Mouse (Mus musculus): Measurements from ENCODE around the gene Ttc30a2. TPM values are rescaled to one million over a fixed set of nuclear protein-coding genes. Genes with fewer than 3 reads are reported as not detected.
A peak's percentile ranks its signal among the peaks of the same experiment; 100 is the strongest.

The Ttc30a2 gene
- polyA plus RNA-seq, 1 experiment from 2014 or later, result 0.96 TPM

DNA sequence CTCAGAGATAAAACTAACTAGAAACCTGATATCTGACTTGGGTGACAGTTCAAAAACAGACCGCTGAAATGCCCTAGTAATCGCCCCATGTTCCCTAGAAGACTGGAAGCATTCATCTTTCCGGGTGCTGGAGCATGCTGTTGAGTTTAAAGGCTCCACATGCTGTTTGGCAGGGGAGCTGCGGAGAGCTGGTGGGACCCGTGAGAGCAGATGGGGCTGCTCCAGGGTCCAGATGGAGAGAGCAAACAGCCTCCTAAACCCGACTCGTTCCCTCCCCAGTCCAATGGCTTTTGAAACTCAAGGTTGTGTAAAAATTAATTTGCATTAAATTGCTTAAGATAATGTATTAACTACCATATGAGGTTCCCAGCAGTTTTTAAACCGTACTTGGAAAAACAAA lies 20.7 kb upstream of the Ttc30a2 start:
- H3K4me1 ChIP-seq (ENCODE audit: control insufficient read depth, insufficient read depth, low read length), result no peaks in the 10 kb centered on the region; the same call in 1 of the 2 replicates
- DNase-seq (ENCODE audit: low spot score, missing footprints), result no peak
- 66% methylated on average over 8 of the region's 8 CpGs for WGBS

DNA sequence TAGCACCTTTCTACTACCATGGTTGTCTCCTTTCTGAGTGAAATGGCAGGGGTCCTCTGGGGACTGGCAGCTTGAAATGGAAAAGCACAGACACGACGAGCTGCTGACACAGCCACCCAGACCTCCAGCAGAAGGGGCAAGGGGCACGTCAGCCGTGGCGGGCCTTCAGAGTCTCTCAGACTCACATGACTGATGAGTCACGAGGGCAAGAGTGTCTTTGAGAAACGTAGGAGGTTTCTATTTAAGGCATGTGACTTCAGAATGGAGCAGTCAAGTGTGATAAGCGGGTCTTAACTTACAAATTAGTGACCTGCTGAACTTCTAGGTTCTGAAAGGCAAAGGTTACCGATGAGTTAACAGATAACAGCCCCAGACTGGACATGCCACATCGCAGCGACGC lies 19.8 kb upstream of the Ttc30a2 start:
- WGBS, result 70% methylated on average over 12 of the region's 12 CpGs
- H3K4me1 ChIP-seq (ENCODE audit: control insufficient read depth, insufficient read depth, low read length), result no peaks in the 10 kb centered on the region; the same call in 1 of the 2 replicates
- H3K9me3 ChIP-seq (ENCODE audit: control insufficient read depth, low read length), result no peaks in the 10 kb centered on the region
- H3K4me2 ChIP-seq, result no peak overlapping the region
- H3K27ac ChIP-seq (ENCODE audit: low read depth, low read length), result no peak overlapping the region
- H3K36me3 ChIP-seq (ENCODE audit: control insufficient read depth, insufficient read depth, low read length), result no peaks in the 10 kb centered on the region
- no peaks in the 10 kb centered on the region for H3K27me3 ChIP-seq (ENCODE audit: control insufficient read depth, insufficient read depth, low read length)
- H3K9ac ChIP-seq (ENCODE audit: low read length), result no peak overlapping the region
- DNase-seq (ENCODE audit: low spot score, missing footprints) (no peak), ATAC-seq (ENCODE audit: low FRiP score) (no peak)
- H3K4me3 ChIP-seq (ENCODE audit: low read depth, low read length), result no peak overlapping the region

More for the DNA sequence above, 20.7 kb upstream of the Ttc30a2 start:
- Histone ChIP-seq H3K27me3 (ENCODE audit: control insufficient read depth, insufficient read depth, low read length) (no peaks in the 10 kb centered on the region), H3K36me3 (ENCODE audit: control insufficient read depth, insufficient read depth, low read length) (no peaks in the 10 kb centered on the region), H3K9me3 (ENCODE audit: control insufficient read depth, low read length) (no peaks in the 10 kb centered on the region), H3K9ac (ENCODE audit: low read length) (no peak overlapping the region), H3K27ac (ENCODE audit: low read depth, low read length) (no peak overlapping the region), H3K4me2 (no peak overlapping the region), H3K4me3 (ENCODE audit: low read depth, low read length) (no peak overlapping the region)
- no peak for ATAC-seq (ENCODE audit: low FRiP score)

DNA sequence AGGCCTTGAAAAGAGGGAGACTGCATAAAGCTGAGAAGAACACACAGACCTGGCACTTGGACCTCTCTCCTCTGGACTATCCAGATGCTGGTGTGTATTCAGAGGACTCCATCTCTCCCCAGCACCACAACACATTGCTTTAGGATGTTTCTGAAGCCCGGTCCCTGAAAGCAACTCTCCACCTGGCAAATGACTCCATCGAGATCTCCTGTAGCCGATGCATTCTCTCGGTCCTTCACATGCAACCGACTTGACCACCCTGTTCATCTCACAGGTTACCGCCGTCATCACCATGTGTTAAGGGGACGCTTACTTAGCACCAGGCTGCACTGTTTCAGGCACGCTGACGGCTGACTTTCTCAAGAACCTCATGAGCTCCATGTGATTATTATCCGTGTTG lies 16.9 kb upstream of the Ttc30a2 start:
- DNase-seq (ENCODE audit: low spot score, missing footprints) (no peak), ATAC-seq (ENCODE audit: low FRiP score) (no peak)
- Histone ChIP-seq H3K4me2 (no peak overlapping the region), H3K4me1 (ENCODE audit: control insufficient read depth, insufficient read depth, low read length) (no peaks in the 10 kb centered on the region; the same call in 1 of the 2 replicates), H3K9me3 (ENCODE audit: control insufficient read depth, low read length) (no peaks in the 10 kb centered on the region), H3K27me3 (ENCODE audit: control insufficient read depth, insufficient read depth, low read length) (no peaks in the 10 kb centered on the region), H3K4me3 (ENCODE audit: low read depth, low read length) (no peak overlapping the region), H3K27ac (ENCODE audit: low read depth, low read length) (no peak overlapping the region), H3K36me3 (ENCODE audit: control insufficient read depth, insufficient read depth, low read length) (no peaks in the 10 kb centered on the region), H3K9ac (ENCODE audit: low read length) (no peak overlapping the region)
- 94% methylated on average over 11 of the region's 11 CpGs for WGBS

DNA sequence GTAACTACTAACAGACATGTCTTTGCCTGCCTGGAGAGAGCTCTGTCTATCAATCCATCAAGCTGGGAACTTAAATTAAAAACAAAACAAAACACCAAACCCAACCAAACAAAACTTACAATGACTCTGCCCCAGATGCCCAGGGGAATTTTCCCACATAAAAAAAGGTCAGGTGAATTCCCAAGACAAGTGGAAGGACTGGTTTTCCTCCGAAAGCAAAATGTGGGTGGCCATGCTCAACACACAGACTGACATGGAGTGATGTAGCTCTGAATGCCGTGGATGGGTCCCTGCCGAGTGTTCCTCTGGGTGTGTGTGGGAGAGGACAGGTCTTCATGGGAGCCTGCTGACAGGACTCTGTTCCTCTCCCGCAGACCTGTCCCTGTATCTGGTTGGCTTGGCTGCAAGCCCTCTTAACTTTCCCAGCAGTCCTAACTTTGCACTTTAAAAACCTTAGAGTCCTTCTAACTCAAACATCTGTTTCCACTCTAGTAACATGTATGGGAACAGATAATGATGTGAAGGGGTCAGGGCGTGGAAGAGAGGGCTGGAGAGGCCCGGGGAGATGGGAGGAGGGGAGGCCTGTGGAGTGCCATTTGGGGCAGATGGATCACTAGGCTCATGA lies 13.7 kb upstream of the Ttc30a2 start:
- Histone ChIP-seq H3K4me1 (ENCODE audit: control insufficient read depth, insufficient read depth, low read length) (no peaks in the 10 kb centered on the region), H3K9ac (ENCODE audit: low read length) (no peak overlapping the region), H3K4me2 (no peak overlapping the region), H3K27ac (ENCODE audit: low read depth, low read length) (no peak overlapping the region), H3K4me3 (ENCODE audit: low read depth, low read length) (no peak overlapping the region), H3K9me3 (ENCODE audit: control insufficient read depth, low read length) (no peaks in the 10 kb centered on the region), H3K27me3 (ENCODE audit: control insufficient read depth, insufficient read depth, low read length) (no peaks in the 10 kb centered on the region), H3K36me3 (ENCODE audit: control insufficient read depth, insufficient read depth, low read length) (no peaks in the 10 kb centered on the region)
- no peak for ATAC-seq (ENCODE audit: low FRiP score)
- DNase-seq (ENCODE audit: low spot score, missing footprints), result peak; percentile 68
- 65% methylated on average over 6 of the region's 6 CpGs for WGBS

DNA sequence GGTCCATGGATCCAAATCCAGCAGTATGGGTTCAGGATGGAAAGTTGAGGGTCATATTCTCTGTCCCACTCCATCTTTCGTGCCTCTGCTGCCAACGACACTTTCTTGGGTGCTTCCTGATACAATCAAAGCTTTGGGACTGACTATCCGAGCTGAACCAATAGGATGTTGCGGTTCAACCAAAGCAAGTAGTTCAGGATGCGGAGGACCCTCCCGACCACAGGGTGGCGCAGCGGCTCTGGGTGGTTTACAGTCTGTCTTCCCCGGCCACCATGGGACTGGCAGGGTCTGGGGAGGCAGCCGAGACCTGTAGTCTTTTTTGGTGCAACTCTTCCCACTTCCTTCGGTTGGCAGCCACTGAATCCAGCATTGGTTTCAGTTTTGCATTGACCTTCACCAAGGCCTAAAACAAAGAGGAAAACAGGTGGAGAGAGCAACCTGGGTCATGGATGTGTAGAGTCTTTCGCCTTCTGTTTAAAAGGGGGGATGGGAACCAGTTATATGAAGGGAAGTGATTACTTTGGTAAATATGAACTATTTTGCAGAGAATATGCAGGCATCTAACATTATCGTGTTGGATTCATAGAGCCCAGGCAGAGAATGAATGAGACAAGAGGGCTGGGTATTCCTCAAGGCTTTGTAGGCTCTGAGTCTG lies 13.0 kb upstream of the Ttc30a2 start:
- WGBS, result 59% methylated on average over 13 of the region's 13 CpGs
- Histone ChIP-seq H3K9ac (ENCODE audit: low read length) (no peak overlapping the region), H3K27me3 (ENCODE audit: control insufficient read depth, insufficient read depth, low read length) (no peaks in the 10 kb centered on the region), H3K9me3 (ENCODE audit: control insufficient read depth, low read length) (no peaks in the 10 kb centered on the region), H3K4me1 (ENCODE audit: control insufficient read depth, insufficient read depth, low read length) (no peaks in the 10 kb centered on the region), H3K4me2 (no peak overlapping the region), H3K27ac (ENCODE audit: low read depth, low read length) (no peak overlapping the region), H3K4me3 (ENCODE audit: low read depth, low read length) (no peak overlapping the region), H3K36me3 (ENCODE audit: control insufficient read depth, insufficient read depth, low read length) (no peaks in the 10 kb centered on the region)
- peak; percentile 94 for DNase-seq (ENCODE audit: low spot score, missing footprints)
- ATAC-seq (ENCODE audit: low FRiP score), result peak; percentile 69; the same call in 1 of the 2 replicates

DNA sequence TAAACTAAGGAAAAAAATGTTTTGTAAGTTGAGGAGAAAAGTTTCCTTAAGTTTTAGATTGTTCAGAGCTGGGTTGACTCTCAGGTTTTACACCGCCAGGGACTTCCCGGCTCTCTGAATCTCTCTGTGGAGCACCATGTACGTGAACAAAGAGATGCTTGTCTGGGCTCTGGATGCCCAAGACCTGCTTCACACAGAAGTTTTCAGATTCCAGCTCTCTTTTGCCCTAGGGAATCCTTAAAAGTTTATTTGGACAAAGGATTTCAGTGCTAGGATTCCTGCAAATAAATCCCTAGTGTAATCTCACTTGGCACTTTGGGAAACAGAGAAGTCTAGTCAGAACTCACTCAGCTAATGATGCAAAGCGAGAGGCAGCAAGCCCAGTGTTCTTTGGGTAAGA lies 11.7 kb upstream of the Ttc30a2 start:
- no peak overlapping the region for H3K4me2 ChIP-seq
- no peaks in the 10 kb centered on the region for H3K36me3 ChIP-seq (ENCODE audit: control insufficient read depth, insufficient read depth, low read length)
- H3K4me1 ChIP-seq (ENCODE audit: control insufficient read depth, insufficient read depth, low read length), result no peaks in the 10 kb centered on the region; the same call in 1 of the 2 replicates
- no peak overlapping the region for H3K4me3 ChIP-seq (ENCODE audit: low read depth, low read length)
- WGBS, result 69% methylated on average over 4 of the region's 4 CpGs
- ATAC-seq (ENCODE audit: low FRiP score) (no peak), DNase-seq (ENCODE audit: low spot score, missing footprints) (peak; percentile 83)
- no peak overlapping the region for H3K27ac ChIP-seq (ENCODE audit: low read depth, low read length)
- H3K27me3 ChIP-seq (ENCODE audit: control insufficient read depth, insufficient read depth, low read length), result no peaks in the 10 kb centered on the region
- no peaks in the 10 kb centered on the region for H3K9me3 ChIP-seq (ENCODE audit: control insufficient read depth, low read length)
- H3K9ac ChIP-seq (ENCODE audit: low read length), result no peak overlapping the region

DNA sequence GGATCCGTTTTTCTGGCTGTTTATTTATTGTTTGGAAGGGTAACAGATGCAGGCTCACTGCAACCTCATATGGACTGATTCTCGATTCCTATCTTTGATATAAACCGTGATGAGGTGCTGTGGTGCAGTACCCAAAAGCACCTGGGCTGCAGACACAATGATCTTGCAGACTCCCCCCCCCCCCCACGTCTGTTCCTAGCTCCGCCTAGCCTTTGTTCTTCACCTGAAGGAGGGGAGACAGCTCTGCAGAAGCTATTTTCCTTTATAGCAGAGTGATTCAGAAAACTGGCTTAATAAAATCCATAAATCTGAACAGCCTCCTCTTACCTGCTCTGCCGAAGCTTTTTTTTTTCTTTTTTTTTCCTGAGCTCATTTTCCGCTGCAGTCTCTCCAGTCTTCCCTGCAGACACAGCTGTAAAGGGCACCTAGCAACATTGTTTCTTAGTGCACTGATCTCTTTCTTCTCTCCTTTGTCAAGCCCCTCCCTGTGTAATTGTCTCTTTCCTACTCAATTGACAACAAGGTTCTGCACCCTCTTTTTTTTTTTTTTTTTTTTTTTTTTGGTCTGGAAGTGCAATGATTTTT lies 10.9 kb upstream of the Ttc30a2 start:
- no peak overlapping the region for H3K9ac ChIP-seq (ENCODE audit: low read length)
- H3K27me3 ChIP-seq (ENCODE audit: control insufficient read depth, insufficient read depth, low read length), result no peaks in the 10 kb centered on the region
- peak overlapping the region; percentile 18; the same call in 1 of the 2 replicates for H3K27ac ChIP-seq (ENCODE audit: low read depth, low read length)
- no peak overlapping the region for H3K4me2 ChIP-seq
- H3K4me3 ChIP-seq (ENCODE audit: low read depth, low read length), result no peak overlapping the region
- no peaks in the 10 kb centered on the region for H3K36me3 ChIP-seq (ENCODE audit: control insufficient read depth, insufficient read depth, low read length)
- H3K9me3 ChIP-seq (ENCODE audit: control insufficient read depth, low read length), result no peaks in the 10 kb centered on the region
- DNase-seq (ENCODE audit: low spot score, missing footprints) (no peak), ATAC-seq (ENCODE audit: low FRiP score) (no peak)
- 45% methylated on average over 7 of the region's 7 CpGs for WGBS
- H3K4me1 ChIP-seq (ENCODE audit: control insufficient read depth, insufficient read depth, low read length), result no peaks in the 10 kb centered on the region; the same call in 1 of the 2 replicates

DNA sequence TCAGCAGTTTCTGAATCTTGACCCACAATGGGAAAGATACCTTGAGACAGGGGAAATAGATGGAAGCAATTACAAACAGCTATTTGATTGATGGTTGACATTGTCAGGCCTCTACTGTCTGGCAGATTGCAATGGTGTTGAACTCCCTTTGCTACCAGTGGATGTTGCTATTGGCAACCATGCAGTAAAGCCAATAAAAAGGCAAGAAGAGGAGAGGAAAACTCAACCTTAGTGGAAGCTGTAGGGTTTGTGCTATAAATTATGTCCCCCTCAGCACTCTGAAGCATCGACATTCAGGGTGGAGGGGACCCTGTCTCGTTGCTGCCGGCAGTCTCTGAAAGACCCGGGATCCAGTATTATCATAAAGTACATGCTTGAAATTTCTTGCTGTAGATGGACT lies 10.4 kb upstream of the Ttc30a2 start:
- WGBS, result 79% methylated on average over 4 of the region's 4 CpGs
- H3K4me1 ChIP-seq (ENCODE audit: control insufficient read depth, insufficient read depth, low read length), result no peaks in the 10 kb centered on the region; the same call in 1 of the 2 replicates
- H3K9me3 ChIP-seq (ENCODE audit: control insufficient read depth, low read length), result no peaks in the 10 kb centered on the region
- no peaks in the 10 kb centered on the region for H3K36me3 ChIP-seq (ENCODE audit: control insufficient read depth, insufficient read depth, low read length)
- no peak overlapping the region for H3K4me3 ChIP-seq (ENCODE audit: low read depth, low read length)
- DNase-seq (ENCODE audit: low spot score, missing footprints), result no peak
- H3K9ac ChIP-seq (ENCODE audit: low read length), result no peak overlapping the region
- no peaks in the 10 kb centered on the region for H3K27me3 ChIP-seq (ENCODE audit: control insufficient read depth, insufficient read depth, low read length)
- no peak for ATAC-seq (ENCODE audit: low FRiP score)
- no peak overlapping the region for H3K4me2 ChIP-seq
- no peak overlapping the region; the same call in 1 of the 2 replicates for H3K27ac ChIP-seq (ENCODE audit: low read depth, low read length)

DNA sequence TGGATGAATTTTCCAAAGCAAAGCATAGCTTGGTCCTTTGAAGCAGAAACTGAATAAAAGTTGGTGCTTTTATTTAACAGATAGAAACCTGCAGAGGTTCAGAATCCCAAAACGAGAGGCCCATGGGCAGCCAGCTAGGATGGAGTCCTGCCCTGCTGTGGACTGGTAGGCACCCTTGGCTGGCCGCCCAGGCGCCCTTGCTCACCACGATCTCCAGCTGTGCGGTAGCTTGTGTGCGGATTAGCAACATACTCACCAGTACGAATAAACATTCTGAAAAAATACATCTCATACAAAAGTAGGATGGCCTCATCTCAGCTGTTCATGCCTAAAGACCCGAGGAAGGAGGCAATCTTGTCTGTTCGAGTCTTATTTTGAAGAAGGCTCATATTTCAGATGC lies 9.8 kb upstream of the Ttc30a2 start:
- no peak for ATAC-seq (ENCODE audit: low FRiP score)
- Histone ChIP-seq H3K4me3 (ENCODE audit: low read depth, low read length) (no peak overlapping the region), H3K27me3 (ENCODE audit: control insufficient read depth, insufficient read depth, low read length) (no peaks in the 10 kb centered on the region), H3K4me2 (no peak overlapping the region), H3K4me1 (ENCODE audit: control insufficient read depth, insufficient read depth, low read length) (no peaks in the 10 kb centered on the region; the same call in 1 of the 2 replicates), H3K9me3 (ENCODE audit: control insufficient read depth, low read length) (no peaks in the 10 kb centered on the region), H3K27ac (ENCODE audit: low read depth, low read length) (no peak overlapping the region), H3K9ac (ENCODE audit: low read length) (no peak overlapping the region), H3K36me3 (ENCODE audit: control insufficient read depth, insufficient read depth, low read length) (no peaks in the 10 kb centered on the region)
- DNase-seq (ENCODE audit: low spot score, missing footprints), result no peak
- 78% methylated on average over 9 of the region's 9 CpGs for WGBS
